Mouse (Mus musculus) heart, embryonic 12.5 days (tissue): ENCODE data around the gene Tle6. TPM values are rescaled to one million over a fixed set of nuclear protein-coding genes. Genes with fewer than 3 reads are reported as not detected.

ENCODE experiments used
- ATAC-seq: fragments of 200-750 bp; cut with Nextera tagmentation; 2 replicates; pipeline ENCODE4 v1.8.0; 2017; ENCODE audit warnings: moderate TSS enrichment, moderate library complexity; ENCODE audit not compliant: insufficient number of reproducible peaks, low FRiP score
- H3K27ac ChIP-seq: fragments of 300-500 bp; sonication (generic); 2 replicates; pipeline ENCODE4 v1.5.1; 2016; ENCODE audit warnings: mild to moderate bottlenecking, moderate library complexity; ENCODE audit not compliant: poor library complexity, severe bottlenecking
- H3K27me3 ChIP-seq: fragments of 300-500 bp; sonication (generic); replicated peaks from 2 replicates; pipeline ENCODE4 v1.6.1; 2016; ENCODE audit warnings: mild to moderate bottlenecking, moderate library complexity
- H3K36me3 ChIP-seq: fragments of 300-500 bp; sonication (generic); 2 replicates; pipeline ENCODE4 v1.6.1; 2016; ENCODE audit warnings: mild to moderate bottlenecking, moderate library complexity
- H3K4me1 ChIP-seq: fragments of 300-500 bp; sonication (generic); replicated peaks from 2 replicates; pipeline ENCODE4 v1.6.1; 2016; ENCODE audit warnings: mild to moderate bottlenecking
- H3K4me2 ChIP-seq: fragments of 300-500 bp; sonication (generic); 2 replicates; pipeline ENCODE4 v1.6.1; 2016; ENCODE audit warnings: mild to moderate bottlenecking, moderate library complexity
- H3K4me3 ChIP-seq: fragments of 300-500 bp; sonication (generic); 2 replicates; pipeline ENCODE4 v1.5.1; 2016; ENCODE audit warnings: mild to moderate bottlenecking
- H3K9ac ChIP-seq: fragments of 300-500 bp; sonication (generic); 2 replicates; pipeline ENCODE4 v1.6.1; 2016; ENCODE audit warnings: mild to moderate bottlenecking, moderate library complexity
- H3K9me3 ChIP-seq: fragments of 300-500 bp; sonication (generic); replicated peaks from 2 replicates; pipeline ENCODE4 v1.6.1; 2016; ENCODE audit warnings: mild to moderate bottlenecking, moderate library complexity
- whole genome bisulfite sequencing: fragments of 180-500 bp; shearing (Covaris S2); methylation state at CpG from one replicate; pipeline ENCODE4 v1.1.7; 2016; 5-methylcytosine and 5-hydroxymethylcytosine counted together
- polyA plus RNA-seq: library from polyadenylated mRNA; unstranded; fragments of >200 nt; fragmentation: Nextera tagmentation; extraction: Ambion mirVana; gene quantifications from 2 replicates; pipeline ENCODE4 v1.2.1, GENCODE M21; 2016

Gene Tle6
- polyA plus RNA-seq, 1 experiment from 2014 or later, result 27.2 TPM

GRCm38 (mm10) chr10:81560719-81561459, 40.0 kb downstream of the Tle6 start:
- Histone ChIP-seq H3K27me3 (no peaks in the 10 kb centered on the region), H3K9me3 (0 out of 2 replicates have a peak, but pooled peaks cover 3% of the 10 kb centered on the region), H3K4me2 (peak overlapping the region; percentile 88), H3K9ac (peak overlapping the region; percentile 100), H3K27ac (peak overlapping the region; percentile 97), H3K36me3 (peaks cover 43% of the 10 kb centered on the region), H3K4me3 (peak overlapping the region; percentile 97), H3K4me1 (peaks cover 47% of the 10 kb centered on the region)
- peak; percentile 10; the same call in 1 of the 2 replicates for ATAC-seq
- WGBS, result 11% methylated on average over 16 of the region's 16 CpGs

DNA sequence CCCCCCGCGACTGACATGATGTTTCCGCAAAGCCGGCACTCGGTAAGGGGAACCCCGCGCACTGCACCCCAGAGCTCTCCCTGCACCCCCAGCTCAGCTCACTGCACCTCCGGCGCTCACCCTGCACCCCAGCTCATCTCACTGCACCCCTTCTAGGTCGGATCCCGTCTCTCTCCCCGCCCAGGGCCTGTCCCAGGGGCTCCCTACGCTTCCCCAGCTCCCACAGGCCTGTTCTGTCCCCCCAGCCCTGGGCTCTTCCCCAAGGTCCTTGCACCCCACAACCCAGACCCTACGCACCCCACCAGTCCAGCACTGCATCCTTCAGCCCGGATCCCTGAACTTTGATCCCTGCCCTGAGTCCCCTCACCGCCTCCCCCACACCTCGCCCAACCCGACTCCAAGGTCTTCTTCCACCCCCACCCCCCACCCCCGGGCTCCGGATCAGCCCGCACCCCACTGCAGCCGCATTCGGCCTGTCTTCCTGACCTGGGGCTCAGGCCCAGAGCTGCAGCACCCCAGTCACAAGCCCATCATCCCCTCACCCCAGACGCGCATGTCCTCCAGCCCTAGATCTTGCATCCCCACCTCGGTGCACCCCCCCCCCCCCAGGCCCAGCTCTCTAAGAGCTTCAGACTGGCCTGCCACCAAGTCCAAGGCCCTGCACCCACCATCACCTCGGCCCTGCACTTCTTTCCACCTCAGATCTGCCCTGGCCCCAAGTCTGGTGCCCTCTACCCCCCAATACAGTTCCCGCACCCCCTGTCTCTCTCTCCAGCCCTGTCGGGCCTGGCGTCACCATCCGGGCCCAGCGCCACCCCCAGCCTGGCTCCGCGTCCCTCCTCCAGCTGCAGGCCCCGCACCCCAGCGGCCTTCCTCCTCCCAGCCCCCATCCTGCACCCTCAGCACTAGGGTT, 41.0 kb downstream of the Tle6 start:
- peak overlapping the region; percentile 100 for H3K9ac ChIP-seq
- H3K27me3 ChIP-seq, result no peaks in the 10 kb centered on the region
- H3K4me3 ChIP-seq, result peak overlapping the region; percentile 97
- H3K36me3 ChIP-seq, result peaks cover 33% of the 10 kb centered on the region
- under 1% methylated on average over 36 of the region's 36 CpGs for WGBS
- H3K9me3 ChIP-seq, result 0 out of 2 replicates have a peak, but pooled peaks cover 3% of the 10 kb centered on the region
- H3K4me2 ChIP-seq, result peak overlapping the region; percentile 88
- peak overlapping the region; percentile 97 for H3K27ac ChIP-seq
- peak; percentile 27; the same call in 1 of the 2 replicates for ATAC-seq
- H3K4me1 ChIP-seq, result peaks cover 42% of the 10 kb centered on the region

- Histone ChIP-seq H3K36me3 (peaks cover 26% of the 10 kb centered on the region), H3K27me3 (no peaks in the 10 kb centered on the region), H3K9me3 (0 out of 2 replicates have a peak, but pooled peaks cover 3% of the 10 kb centered on the region), H3K4me2 (peak within 1 kb of the TSS; percentile 88), H3K4me3 (peak within 1 kb of the TSS; percentile 97), H3K9ac (peak within 1 kb of the TSS; percentile 100), H3K4me1 (peaks cover 35% of the 10 kb centered on the region), H3K27ac (peak within 1 kb of the TSS; percentile 97)
- peak; percentile 73 for ATAC-seq
- WGBS, result 1% methylated on average over 44 of the region's 53 CpGs
Measured at GRCm38 (mm10) chr10:81559163-81559626, 41.7 kb downstream of the Tle6 start, which contains the start of gene Aes. Aes (plus strand) TSS chr10:81559488.

DNA sequence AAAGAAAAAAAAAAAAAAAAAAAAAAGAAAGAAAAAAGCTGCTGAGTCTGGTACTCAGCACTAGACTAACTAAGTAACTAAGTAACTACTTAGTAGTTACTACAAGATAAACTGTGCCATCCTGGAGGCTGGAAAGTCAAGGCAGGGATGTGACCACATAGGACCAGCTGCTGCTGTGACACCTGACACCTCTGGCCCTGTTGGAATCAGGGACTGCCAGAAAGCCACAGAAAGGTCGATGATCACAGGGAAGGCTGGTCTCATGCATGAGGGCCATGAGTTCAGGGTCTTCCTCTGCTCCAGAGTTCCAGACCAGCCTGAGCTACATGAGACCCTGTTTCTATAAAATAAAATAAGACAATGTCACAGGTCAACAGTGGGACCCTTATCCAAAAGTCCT, 43.4 kb downstream of the Tle6 start:
- H3K4me2 ChIP-seq, result no peak overlapping the region
- no peak overlapping the region for H3K9ac ChIP-seq
- no peak overlapping the region for H3K27ac ChIP-seq
- WGBS, result 17% methylated on average over 1 of the region's 1 CpGs
- peaks cover 7% of the 10 kb centered on the region for H3K9me3 ChIP-seq
- H3K4me1 ChIP-seq, result peaks cover 18% of the 10 kb centered on the region
- H3K4me3 ChIP-seq, result no peak overlapping the region
- no peaks in the 10 kb centered on the region for H3K27me3 ChIP-seq
- ATAC-seq, result no peak
- peaks cover 14% of the 10 kb centered on the region for H3K36me3 ChIP-seq

- Histone ChIP-seq H3K36me3 (peaks cover 4% of the 10 kb centered on the region), H3K4me2 (no peak overlapping the region), H3K4me3 (no peak overlapping the region), H3K27ac (no peak overlapping the region), H3K9ac (no peak overlapping the region), H3K27me3 (no peaks in the 10 kb centered on the region), H3K4me1 (peaks cover 12% of the 10 kb centered on the region), H3K9me3 (peaks cover 7% of the 10 kb centered on the region)
- ATAC-seq, result no peak
- 69% methylated on average over 3 of the region's 3 CpGs for WGBS
Measured at GRCm38 (mm10) chr10:81556282-81556681, 44.6 kb downstream of the Tle6 start.

DNA sequence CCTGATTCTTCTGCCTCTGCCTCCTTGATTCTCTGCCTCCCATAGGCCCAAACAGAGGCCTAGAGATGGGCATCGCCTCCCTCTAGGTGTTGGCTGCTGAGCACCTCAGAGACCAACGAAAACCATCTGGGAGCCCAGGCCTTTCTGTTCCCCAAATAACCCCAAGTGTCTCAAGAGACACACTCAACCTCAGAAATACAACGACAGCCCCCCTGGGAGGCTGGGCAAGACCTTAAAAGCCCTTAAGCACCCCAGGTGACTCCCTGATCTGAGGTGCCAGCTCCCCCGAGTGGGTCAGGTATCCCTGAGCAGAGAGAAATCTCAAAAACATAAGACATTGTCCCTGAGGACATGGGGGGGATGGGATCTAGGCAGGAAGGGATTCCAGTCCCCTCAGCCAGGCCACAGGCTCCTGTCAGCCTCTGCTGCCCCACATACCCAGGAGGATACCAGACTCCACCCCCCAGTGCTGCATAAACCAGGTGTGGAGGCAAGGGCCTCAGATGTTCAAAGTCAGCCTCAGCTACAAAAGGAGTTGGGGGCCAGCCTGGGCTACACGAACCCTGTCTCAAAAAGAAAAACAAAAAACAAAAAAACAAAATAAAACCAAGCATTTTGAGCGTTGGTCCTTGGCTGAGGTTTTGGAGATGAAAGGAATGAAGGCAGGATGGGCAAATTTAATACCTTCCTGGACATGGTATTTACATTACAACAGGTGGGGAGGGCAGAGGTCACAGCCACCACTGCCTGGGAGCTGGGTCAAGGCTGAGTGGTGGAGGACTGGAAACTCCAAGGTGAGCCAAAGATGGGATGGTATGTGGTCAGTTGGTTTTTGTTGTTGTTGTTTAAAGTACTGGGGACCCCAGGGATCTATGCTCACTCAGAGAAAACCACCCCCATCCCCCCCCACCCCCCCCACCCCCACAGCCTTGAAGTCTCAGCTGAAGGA, 46.8 kb downstream of the Tle6 start:
- no peaks in the 10 kb centered on the region for H3K36me3 ChIP-seq
- 76% methylated on average over 6 of the region's 6 CpGs for WGBS
- peaks cover 4% of the 10 kb centered on the region for H3K4me1 ChIP-seq
- H3K27ac ChIP-seq, result no peak overlapping the region
- H3K27me3 ChIP-seq, result no peaks in the 10 kb centered on the region
- ATAC-seq, result no peak
- H3K9me3 ChIP-seq, result peaks cover 7% of the 10 kb centered on the region
- H3K4me2 ChIP-seq, result no peak overlapping the region
- H3K9ac ChIP-seq, result no peak overlapping the region
- no peak overlapping the region for H3K4me3 ChIP-seq

DNA sequence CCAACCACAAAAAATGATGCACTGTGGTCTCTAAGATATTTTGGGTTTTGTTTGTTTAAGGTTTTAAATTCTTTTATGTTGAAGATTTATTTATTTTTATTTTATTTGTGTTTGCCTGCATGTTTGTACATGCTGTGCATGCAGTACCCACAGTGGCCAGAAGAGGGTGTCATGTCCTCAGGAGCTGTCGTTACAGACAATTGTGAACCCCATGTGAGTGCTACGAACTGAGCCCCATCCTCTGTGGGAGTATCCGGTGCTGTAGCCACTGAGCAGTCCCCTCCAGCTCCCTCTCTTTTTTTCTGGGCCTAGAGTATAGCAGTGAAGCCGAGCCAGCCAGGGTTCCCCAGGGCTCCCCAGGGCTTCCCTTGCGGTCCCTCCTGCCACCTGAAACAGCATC, 47.6 kb downstream of the Tle6 start:
- H3K4me1 ChIP-seq, result peaks cover 4% of the 10 kb centered on the region
- no peak overlapping the region for H3K4me2 ChIP-seq
- H3K27ac ChIP-seq, result no peak overlapping the region
- peaks cover 7% of the 10 kb centered on the region for H3K9me3 ChIP-seq
- no peaks in the 10 kb centered on the region for H3K36me3 ChIP-seq
- no peaks in the 10 kb centered on the region for H3K27me3 ChIP-seq
- ATAC-seq, result no peak
- H3K4me3 ChIP-seq, result no peak overlapping the region
- H3K9ac ChIP-seq, result no peak overlapping the region
- WGBS, result 84% methylated on average over 5 of the region's 5 CpGs

DNA sequence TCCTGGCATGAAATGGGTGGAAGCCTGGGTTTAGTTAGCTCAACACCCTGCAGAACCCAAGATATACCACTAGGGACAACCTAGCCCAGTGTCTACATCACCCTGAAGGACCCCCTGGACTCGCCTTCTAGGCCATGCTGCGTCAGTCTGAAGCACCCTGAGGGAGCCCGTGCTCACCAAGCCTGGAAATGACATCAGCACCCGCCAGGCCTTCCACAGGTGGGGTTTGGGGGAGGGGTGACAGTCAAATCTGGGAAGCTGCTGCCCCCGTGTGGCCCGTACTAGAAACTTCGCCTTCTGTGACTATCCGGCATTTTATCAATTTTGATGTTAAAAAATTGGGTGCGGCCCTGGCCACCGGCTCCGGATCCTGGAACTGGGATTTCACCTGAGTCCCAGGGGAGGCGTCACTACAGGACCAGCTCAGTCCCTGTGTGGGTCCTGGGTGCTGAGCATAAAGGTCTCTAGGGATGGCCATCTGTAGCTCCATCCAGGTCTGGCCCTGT, 49.2 kb downstream of the Tle6 start:
- H3K27ac ChIP-seq, result 0 out of 2 replicates have a peak overlapping the region, but pooled peaks have one; percentile 13
- ATAC-seq, result peak; percentile 84
- no peaks in the 10 kb centered on the region for H3K27me3 ChIP-seq
- WGBS, result 2% methylated on average over 12 of the region's 12 CpGs
- no peak overlapping the region for H3K4me3 ChIP-seq
- H3K9me3 ChIP-seq, result peaks cover 7% of the 10 kb centered on the region
- no peak overlapping the region for H3K9ac ChIP-seq
- no peak overlapping the region for H3K4me2 ChIP-seq
- peaks cover 5% of the 10 kb centered on the region for H3K4me1 ChIP-seq
- no peaks in the 10 kb centered on the region for H3K36me3 ChIP-seq

DNA sequence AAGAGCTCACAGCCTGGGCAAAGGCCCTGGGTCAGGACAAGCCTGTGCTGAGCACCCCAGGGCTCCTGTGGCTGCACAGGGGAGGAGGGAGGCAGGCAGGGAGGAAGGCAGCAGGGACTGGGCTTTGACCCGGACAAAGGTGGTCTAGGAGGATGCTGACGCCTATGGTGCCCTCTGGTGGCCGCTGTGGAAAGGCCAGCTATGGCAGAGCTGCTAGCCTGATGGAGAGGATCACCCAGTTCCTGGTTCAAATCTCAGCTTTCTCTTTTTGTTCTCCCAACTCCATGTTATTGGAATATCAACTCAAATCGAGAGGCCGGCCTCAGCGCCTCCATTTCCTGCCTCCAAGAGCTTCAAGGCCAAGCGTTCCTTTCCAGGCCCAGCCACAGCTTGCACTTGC, 50.6 kb downstream of the Tle6 start:
- H3K27ac ChIP-seq, result no peak overlapping the region
- H3K4me3 ChIP-seq, result no peak overlapping the region
- no peak overlapping the region for H3K4me2 ChIP-seq
- H3K9me3 ChIP-seq, result peaks cover 4% of the 10 kb centered on the region
- H3K9ac ChIP-seq, result no peak overlapping the region
- WGBS, result 4% methylated on average over 7 of the region's 7 CpGs
- H3K27me3 ChIP-seq, result no peaks in the 10 kb centered on the region
- no peaks in the 10 kb centered on the region for H3K36me3 ChIP-seq
- H3K4me1 ChIP-seq, result peaks cover 16% of the 10 kb centered on the region
- no peak for ATAC-seq

DNA sequence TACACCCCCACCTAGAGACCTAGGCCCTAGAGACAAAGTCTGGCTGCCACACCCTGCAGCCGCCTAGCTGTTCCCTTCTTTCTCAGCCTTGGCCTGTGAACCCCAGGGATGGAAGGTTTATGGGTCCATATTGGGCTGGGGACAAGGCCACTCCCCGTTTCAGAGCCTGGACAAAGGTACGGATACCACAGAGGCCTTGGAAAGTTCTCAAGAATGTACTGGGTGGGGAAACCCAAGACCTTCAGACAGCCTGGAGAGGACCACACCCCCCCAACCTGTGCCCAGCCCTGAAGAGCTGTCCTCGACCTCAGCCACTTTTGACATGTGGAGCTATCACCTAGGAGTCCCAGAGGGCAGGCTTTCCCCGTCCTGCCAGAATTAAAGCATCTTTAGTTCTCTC, 51.9 kb downstream of the Tle6 start:
- H3K27me3 ChIP-seq, result no peaks in the 10 kb centered on the region
- 67% methylated on average over 5 of the region's 5 CpGs for WGBS
- no peak overlapping the region for H3K9ac ChIP-seq
- no peak overlapping the region for H3K4me3 ChIP-seq
- H3K9me3 ChIP-seq, result peaks cover 4% of the 10 kb centered on the region
- peaks cover 21% of the 10 kb centered on the region for H3K4me1 ChIP-seq
- no peaks in the 10 kb centered on the region for H3K36me3 ChIP-seq
- no peak overlapping the region for H3K27ac ChIP-seq
- ATAC-seq, result no peak
- H3K4me2 ChIP-seq, result no peak overlapping the region
